Mouse (Mus musculus) small intestine, adult 2 months (tissue): ENCODE measurements around the gene Nrp2.

Experiments used
- CTCF ChIP-seq: fragments of 200-500 bp; IDR thresholded peaks from 2 replicates; pipeline ENCODE4 v1.5.1; 2012; ENCODE audit warnings: low read depth, mild to moderate bottlenecking, control low read depth, inconsistent platforms, low read length, moderate library complexity, mixed read lengths; ENCODE audit not compliant: insufficient replicate concordance, insufficient read length; ENCODE audit errors: extremely low read depth
- POLR2A ChIP-seq: fragments of 200-500 bp; IDR thresholded peaks from 2 replicates; pipeline ENCODE4 v1.6.1; 2012; ENCODE audit warnings: low read depth, mild to moderate bottlenecking, control low read depth, inconsistent platforms, low read length, moderate library complexity

DNA sequence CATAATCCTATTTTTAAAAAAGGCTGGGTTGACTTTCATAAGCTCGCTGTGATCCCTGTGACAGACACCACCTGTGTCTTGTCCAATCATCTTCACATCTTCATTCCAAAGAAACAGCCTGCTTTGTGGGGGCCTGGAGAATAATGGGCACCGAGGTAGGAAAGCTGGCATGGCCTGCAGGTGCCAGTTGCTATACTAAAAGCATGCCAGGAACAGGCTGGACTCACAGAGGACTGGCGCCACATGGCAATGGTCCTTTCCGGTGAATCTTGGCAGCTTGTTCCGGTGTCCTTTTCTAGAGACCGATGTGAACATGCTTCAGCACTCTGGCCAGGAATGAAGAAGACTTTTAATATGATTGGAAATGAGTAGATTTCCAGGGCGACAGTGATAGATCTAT is 108.1 kb downstream of the Nrp2 start:
- TF ChIP-seq POLR2A = no peak
- TF ChIP-seq CTCF = no peak
